Mouse (Mus musculus) bone marrow macrophage, adult 2 months (primary cell): ENCODE measurements around the gene Zfp217. TPM values are rescaled to one million over a fixed set of nuclear protein-coding genes. Genes with fewer than 3 reads are reported as not detected.
A peak's percentile ranks its signal among the peaks of the same experiment; 100 is the strongest.

Source experiments
- H3K27ac ChIP-seq: 2 replicates; pipeline ENCODE4 v1.5.1; 2012; ENCODE audit warnings: low read depth, low read length; ENCODE audit not compliant: insufficient read depth
- H3K4me1 ChIP-seq: 2 replicates; pipeline ENCODE4 v1.6.1; 2012; ENCODE audit warnings: low read length; ENCODE audit not compliant: control insufficient read depth, insufficient read depth
- H3K4me3 ChIP-seq: 2 replicates; pipeline ENCODE4 v1.5.1; 2012; ENCODE audit warnings: mild to moderate bottlenecking, low read length, moderate library complexity; ENCODE audit not compliant: insufficient read depth
- CTCF ChIP-seq: IDR thresholded peaks from 2 replicates; pipeline ENCODE4 v1.5.1; 2012; ENCODE audit warnings: low read depth, mild to moderate bottlenecking, low read length, moderate library complexity
- POLR2A ChIP-seq: IDR thresholded peaks from 2 replicates; pipeline ENCODE4 v1.6.1; 2012; ENCODE audit warnings: mild to moderate bottlenecking, low read depth, low read length, borderline replicate concordance
- polyA plus RNA-seq: library from polyadenylated mRNA; stranded (reverse); fragments of >200 nt; gene quantifications from 2 replicates; pipeline ENCODE4 v1.2.4, GENCODE M21; 2012; ENCODE audit not compliant: missing spikeins, insufficient read depth, insufficient read length

The Zfp217 gene
- polyA plus RNA-seq, 1 experiment: 45.3 TPM

GRCm38 (mm10) chr2:170106000-170106399 lies 41.9 kb downstream of the Zfp217 start:
- TF ChIP-seq CTCF (no peak), POLR2A (no peak)
- Histone ChIP-seq H3K4me1 (peaks cover 8% of the 10 kb centered on the region; the same call in 1 of the 2 replicates), H3K4me3 (no peak overlapping the region), H3K27ac (no peak overlapping the region)

GRCm38 (mm10) chr2:170104396-170104795 lies 43.5 kb downstream of the Zfp217 start:
- Histone ChIP-seq H3K4me1 (peaks cover 8% of the 10 kb centered on the region; the same call in 1 of the 2 replicates), H3K4me3 (no peak overlapping the region), H3K27ac (no peak overlapping the region)
- TF ChIP-seq CTCF: no peak
- TF ChIP-seq POLR2A: no peak

- Histone ChIP-seq H3K4me3 (no peak overlapping the region), H3K27ac (no peak overlapping the region), H3K4me1 (peaks cover 8% of the 10 kb centered on the region; the same call in 1 of the 2 replicates)
- TF ChIP-seq POLR2A: no peak
- TF ChIP-seq CTCF: peak; percentile 75
These were observed 44.1 kb downstream of the Zfp217 start for GRCm38 (mm10) chr2:170103852-170104251.

- no peak overlapping the region for H3K4me3 ChIP-seq
- peaks cover 8% of the 10 kb centered on the region; the same call in 1 of the 2 replicates for H3K4me1 ChIP-seq
- TF ChIP-seq POLR2A (no peak), CTCF (no peak)
- H3K27ac ChIP-seq: no peak overlapping the region
These were observed 44.6 kb downstream of the Zfp217 start for GRCm38 (mm10) chr2:170103341-170103740.

- no peak overlapping the region for H3K27ac ChIP-seq
- peaks cover 3% of the 10 kb centered on the region; the same call in 1 of the 2 replicates for H3K4me1 ChIP-seq
- no peak for TF ChIP-seq POLR2A
- peak; percentile 11; the same call in 1 of the 2 replicates for TF ChIP-seq CTCF
- no peak overlapping the region for H3K4me3 ChIP-seq
These were observed 46.0 kb downstream of the Zfp217 start for GRCm38 (mm10) chr2:170101932-170102331.

- TF ChIP-seq POLR2A (no peak), CTCF (peak; percentile 91)
- H3K4me1 ChIP-seq: peaks cover 3% of the 10 kb centered on the region; the same call in 1 of the 2 replicates
- no peak overlapping the region for H3K4me3 ChIP-seq
- no peak overlapping the region for H3K27ac ChIP-seq
These were observed 46.8 kb downstream of the Zfp217 start for GRCm38 (mm10) chr2:170101132-170101531.

GRCm38 (mm10) chr2:170094871-170095270 lies 53.0 kb downstream of the Zfp217 start:
- TF ChIP-seq POLR2A (no peak), CTCF (no peak)
- no peaks in the 10 kb centered on the region for H3K4me1 ChIP-seq
- H3K4me3 ChIP-seq: no peak overlapping the region
- H3K27ac ChIP-seq: no peak overlapping the region

GRCm38 (mm10) chr2:170094220-170094619 lies 53.7 kb downstream of the Zfp217 start:
- Histone ChIP-seq H3K27ac (no peak overlapping the region), H3K4me1 (no peaks in the 10 kb centered on the region), H3K4me3 (no peak overlapping the region)
- TF ChIP-seq CTCF: no peak
- TF ChIP-seq POLR2A: no peak

- H3K4me1 ChIP-seq: no peaks in the 10 kb centered on the region
- no peak overlapping the region for H3K4me3 ChIP-seq
- no peak for TF ChIP-seq CTCF
- no peak for TF ChIP-seq POLR2A
- no peak overlapping the region for H3K27ac ChIP-seq
These were observed 56.1 kb downstream of the Zfp217 start for GRCm38 (mm10) chr2:170091563-170092443.

GRCm38 (mm10) chr2:170078442-170079017 lies 69.4 kb downstream of the Zfp217 start:
- Histone ChIP-seq H3K27ac (no peak overlapping the region), H3K4me1 (no peaks in the 10 kb centered on the region), H3K4me3 (no peak overlapping the region)
- TF ChIP-seq POLR2A (no peak), CTCF (peak; percentile 22; the same call in 1 of the 2 replicates)
